Mouse (Mus musculus) right cerebral cortex, postnatal 25 days (tissue): Measurements from ENCODE around the gene Sox21.

ENCODE experiments used
- DNase-seq: peaks from one replicate; pipeline ENCODE4 v3.0.0; 2022

The Sox21 gene

GRCm38 (mm10) chr14:118225061-118225743, 11.6 kb downstream of the Sox21 start:
- DNase-seq: no peak

DNA sequence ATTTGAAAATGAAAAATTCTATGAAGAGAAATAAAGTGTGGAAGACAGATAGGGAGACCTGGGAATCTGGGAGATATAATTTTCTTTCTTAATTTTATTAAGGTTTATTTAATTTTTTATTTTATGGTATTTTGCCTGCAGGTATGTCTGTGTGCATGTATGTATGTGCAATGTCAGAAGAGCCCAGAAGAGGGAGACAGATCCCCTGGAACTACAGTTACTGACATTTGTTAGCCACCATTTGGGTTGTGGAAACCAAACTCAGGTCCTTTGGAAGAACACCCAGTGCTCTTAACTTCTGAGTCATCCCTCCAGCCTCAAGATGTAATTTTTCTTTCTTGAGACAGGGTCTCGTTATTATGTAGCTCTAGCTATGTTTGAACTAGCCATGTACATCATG, 15.9 kb downstream of the Sox21 start:
- DNase-seq: no peak

DNA sequence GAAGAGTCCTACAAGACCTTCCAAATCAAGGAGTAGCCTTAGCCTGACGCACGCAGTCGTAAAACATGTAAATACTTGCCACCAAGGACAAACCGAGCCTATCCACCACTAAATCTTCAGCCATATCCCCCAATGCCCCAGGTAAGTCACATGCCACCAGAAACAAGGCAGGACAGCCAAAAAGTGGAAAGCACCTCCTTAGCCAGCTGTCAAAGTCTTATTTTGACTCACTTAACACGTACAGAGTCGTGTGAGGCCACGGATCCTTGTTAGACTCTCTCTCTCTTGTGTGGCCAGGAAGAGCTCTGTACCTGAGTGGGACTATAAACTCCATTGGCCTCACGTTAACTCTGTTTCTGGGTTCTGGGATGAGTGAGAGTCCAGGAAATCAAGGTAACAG, 20.0 kb downstream of the Sox21 start:
- DNase-seq: no peak

GRCm38 (mm10) chr14:118212188-118212804, 24.5 kb downstream of the Sox21 start:
- DNase-seq: no peak

DNA sequence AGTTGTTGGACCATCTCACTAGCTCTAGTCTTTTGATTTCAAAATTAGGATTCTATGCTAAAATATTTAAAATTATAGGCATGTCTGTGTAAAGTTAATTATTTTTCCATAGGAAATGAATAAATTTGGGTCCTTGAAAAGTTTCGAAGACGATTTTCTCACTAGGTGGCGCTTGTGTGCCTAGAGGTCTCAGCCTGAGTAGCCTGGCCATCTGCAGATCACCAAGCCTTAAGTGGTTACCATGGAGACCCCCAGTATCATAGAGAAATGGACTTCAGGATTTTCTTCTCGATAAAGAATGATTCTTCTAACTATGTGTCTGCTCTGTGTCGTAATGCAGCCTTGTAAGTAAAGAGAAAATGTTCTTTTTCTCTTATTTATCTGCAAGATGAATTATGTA, 27.2 kb downstream of the Sox21 start:
- no peak for DNase-seq

- DNase-seq: no peak
These were observed 29.5 kb downstream of the Sox21 start for GRCm38 (mm10) chr14:118207347-118207746.

DNA sequence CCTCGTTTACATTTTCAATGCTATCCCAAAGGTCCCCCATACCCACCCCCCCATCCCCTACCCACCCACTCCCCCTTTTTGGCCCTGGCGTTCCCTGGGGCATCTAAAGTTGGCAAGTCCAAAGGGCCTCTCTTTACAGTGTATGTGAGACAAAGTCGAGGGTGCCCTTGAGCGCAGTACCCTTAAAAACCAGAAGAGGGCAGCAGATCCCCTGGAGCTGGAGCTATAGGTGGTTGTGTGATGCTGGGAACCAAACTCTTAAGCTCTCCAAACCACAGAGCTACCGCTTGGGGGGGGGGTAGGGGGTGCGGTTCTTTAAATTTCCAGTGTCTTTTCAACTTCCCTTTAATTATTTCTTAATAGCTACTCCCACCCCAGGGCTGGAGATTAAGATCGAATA, 33.8 kb downstream of the Sox21 start:
- no peak for DNase-seq

DNA sequence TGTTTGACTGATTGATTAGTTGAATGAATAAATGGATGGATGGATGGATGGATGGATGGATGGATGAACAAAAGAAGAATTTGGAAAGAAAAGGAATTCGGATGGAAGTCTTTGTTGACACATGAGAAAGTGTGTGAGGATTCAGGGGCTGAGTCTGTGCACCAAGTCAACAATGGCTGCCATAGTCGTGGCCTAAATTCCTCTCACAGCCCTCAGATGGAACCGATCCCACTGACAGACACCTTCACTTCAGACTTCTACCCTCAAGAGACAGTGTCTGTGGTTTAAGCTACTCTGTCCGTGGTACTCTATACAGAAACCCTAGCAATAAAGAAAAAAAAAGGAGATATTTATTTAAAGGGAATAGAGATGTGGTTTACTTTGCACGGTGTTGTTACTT, 34.8 kb downstream of the Sox21 start:
- DNase-seq: no peak

GRCm38 (mm10) chr14:118200731-118201130, 36.1 kb downstream of the Sox21 start:
- no peak for DNase-seq

DNA sequence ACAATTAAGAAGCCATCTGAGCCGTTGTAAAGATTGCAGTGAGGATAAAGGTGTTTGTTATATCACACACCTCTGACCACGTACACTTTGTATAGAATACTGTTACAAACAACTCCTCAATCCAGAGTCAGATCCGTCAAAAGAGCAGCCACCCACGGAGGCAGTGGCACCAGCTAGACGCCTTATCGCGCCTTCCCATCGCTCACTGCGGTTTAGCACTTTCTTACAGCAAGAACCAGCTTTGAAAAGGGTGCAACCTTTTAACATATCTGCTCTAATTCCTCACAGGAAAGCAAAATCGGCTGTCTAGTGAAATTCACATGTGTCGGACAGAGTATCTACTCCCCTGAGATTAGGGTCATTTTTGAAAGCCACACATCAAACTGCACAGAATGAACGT, 39.8 kb downstream of the Sox21 start:
- DNase-seq: no peak

DNA sequence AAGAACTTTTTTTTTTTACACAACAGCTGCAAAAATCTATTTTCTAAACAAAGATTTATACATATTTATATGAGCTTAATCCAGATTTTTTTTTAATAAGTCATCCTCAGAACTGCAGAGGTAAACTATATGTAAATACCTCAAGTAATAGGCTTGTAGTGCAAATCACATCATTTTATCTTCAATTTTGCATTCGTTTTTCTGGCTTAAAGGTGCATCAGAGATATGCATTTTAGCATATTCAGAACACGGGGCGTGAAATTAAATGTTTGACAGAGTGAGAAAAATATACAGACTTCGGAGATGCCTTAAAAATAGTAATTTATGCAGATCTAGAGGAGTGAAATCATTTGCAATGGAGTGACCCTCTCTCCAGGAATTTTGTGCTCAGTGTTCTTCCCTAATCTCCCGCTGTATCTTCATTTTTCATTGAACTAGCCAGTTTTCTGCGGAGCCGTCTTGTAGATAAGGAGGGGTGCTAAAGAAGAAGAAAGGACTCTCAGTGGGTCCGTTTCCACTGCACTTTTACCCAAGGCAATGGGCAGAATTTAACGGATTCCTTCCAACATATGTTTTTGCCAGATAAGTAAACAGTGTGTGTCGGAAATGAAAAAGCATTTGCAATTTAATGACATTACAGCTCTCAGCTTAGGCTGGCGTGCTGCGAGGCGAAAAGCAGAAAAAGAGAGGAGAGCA, 42.5 kb downstream of the Sox21 start:
- DNase-seq: no peak

DNA sequence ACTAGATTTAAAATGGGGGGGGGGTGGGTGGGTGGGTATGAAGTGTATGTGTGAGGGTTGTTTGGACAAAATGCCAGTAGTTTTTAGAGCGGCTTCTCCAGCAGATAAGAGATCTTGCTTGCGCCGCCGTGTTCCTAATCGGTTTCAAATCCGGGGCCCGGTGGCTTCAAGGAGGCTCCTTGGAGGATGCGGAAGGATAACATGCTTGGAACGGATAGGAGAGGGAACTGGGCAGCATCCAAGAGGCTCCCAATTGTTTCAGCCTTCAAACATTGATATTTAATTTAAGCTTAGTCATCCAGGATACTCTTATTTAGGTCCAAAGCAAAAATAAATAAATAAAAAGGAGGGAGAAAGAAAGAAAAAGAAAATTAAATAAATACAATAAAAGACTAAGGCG, 43.2 kb downstream of the Sox21 start:
- no peak for DNase-seq

DNA sequence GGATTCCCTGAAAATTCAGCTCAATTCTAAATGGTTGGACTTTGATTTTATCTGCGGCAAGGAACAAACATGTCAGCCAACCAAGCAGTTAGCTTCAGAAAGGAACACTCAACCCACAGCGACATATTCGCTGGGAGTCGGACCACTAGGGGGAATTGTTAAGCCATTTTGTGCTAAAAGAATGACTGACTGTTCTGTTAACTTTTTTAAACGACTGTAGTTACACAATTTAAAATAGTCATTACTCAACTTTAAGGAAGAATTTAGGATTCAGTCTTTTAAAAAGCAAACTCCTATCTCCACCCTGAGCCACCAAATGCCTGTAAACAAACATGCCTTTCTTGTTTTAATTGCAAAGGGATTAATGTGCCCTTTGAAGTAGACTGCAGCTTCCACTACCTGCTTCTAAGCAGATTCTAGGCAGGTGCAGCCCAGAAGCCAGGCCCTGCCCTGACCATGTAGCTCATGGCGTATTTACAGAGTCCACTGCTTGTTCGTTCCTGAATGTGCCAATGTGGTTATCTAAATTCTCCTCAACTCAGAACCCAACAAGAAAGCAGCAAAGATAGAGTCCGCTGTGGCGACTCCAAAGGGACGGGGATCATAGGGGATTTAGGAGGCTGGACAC, 43.7 kb downstream of the Sox21 start:
- DNase-seq: no peak

DNA sequence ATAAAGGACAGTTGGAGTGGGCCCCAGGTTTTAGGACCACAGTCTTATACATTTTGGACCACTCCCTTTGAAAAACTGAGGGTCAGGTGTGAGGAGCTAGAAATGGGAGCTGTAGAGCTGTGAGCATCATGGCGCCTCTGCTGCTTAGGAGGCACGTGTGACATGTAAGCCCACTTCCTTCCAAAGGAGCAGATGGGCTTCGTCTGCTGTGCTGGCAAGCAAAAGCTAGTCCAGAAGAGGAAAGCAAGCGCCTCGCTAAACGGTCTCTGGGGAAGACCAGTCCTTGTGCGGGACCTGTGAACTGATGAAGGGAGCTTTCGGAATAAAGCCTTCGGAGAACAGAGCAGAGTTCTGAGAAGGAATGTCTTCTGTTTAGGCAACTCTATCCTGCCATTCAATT, 45.4 kb downstream of the Sox21 start:
- DNase-seq: no peak
